In the genomic region with DNA sequence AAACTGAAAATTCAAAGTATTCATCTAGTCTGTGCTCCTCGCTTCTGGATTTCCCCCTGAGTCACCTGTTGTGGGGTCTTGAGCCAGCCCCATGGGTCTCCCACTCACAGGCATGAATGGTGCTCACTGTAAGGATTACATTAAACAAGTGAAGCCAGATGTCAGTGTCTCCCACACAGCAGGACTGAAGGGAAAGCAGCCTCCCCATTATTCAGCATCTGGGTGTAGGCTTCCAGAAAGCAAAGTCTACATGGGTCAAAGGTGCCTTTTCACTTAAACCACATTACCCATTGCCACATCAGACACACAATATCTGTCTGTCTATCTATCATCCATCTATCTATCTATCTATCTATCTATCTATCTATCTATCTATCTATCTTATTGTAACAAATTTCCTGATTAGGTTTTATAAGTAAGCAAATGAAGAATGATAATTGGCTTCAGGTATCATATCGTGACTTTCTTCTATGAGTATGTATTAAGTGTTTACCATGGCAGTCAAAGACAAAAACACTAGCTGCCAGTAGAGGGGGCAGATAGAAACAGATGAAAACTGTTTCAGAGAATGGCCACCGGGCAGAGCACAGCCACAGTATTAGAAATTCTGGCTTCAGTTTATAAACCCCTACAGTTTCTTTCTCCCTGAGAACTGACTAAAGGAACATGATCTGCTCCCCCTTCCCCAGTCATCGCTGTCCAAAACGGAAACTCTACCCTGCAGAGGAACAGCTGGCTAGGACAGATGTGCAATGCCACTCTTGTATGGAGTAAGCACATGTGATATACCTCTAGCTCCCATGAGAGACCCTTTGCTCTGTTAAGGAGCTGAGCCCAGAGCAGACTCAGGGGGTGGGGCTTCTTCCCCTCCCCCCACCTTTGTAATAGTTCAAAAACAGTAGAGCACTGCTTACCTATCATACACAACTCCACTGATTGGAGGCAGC, we compare ENCODE assay signal across 19 mouse cellular contexts.
A peak's percentile ranks its signal among the peaks of the same experiment; 100 is the strongest.
DNase-seq lines count a peak whose midpoint lies in the region; ATAC-seq and TF ChIP-seq lines count a peak whose summit lies in the region.
"Had no signal": no experiment of that assay in that cellular context is flagged by ENCODE, and none has a peak within 500 bp of the region (broad histone marks: within the 10 kb centered on the region; RNA-seq: fewer than 3 reads in every experiment).

No protein-coding gene starts in this region.

- no peak overlapping the region for H3K9ac ChIP-seq in hindbrain, embryonic 13.5 days
- H3K9ac ChIP-seq in limb, embryonic 14.5 days (ENCODE audit: low read depth, low read length, severe bottlenecking), result no peak overlapping the region
- no peak overlapping the region for H3K9ac ChIP-seq in heart, embryonic 12.5 days
- H3K9ac ChIP-seq: heart, embryonic 13.5 days; kidney, embryonic 15.5 days; lung, embryonic 15.5 days; midbrain, embryonic 12.5 days had no signal

- no peak overlapping the region for H3K27ac ChIP-seq in hindbrain, embryonic 10.5 days
- no peak overlapping the region for H3K27ac ChIP-seq in hindbrain, embryonic 13.5 days
- no peak overlapping the region for H3K27ac ChIP-seq in embryonic facial prominence, embryonic 10.5 days (replicated peaks)
- no peak overlapping the region for H3K27ac ChIP-seq in limb, embryonic 14.5 days (replicated peaks; ENCODE audit: low read depth, low read length)
- H3K27ac ChIP-seq in heart, embryonic 12.5 days (ENCODE audit: poor library complexity, severe bottlenecking), result no peak overlapping the region
- H3K27ac ChIP-seq: heart, embryonic 13.5 days; kidney, embryonic 15.5 days; lung, embryonic 15.5 days; midbrain, embryonic 12.5 days had no signal

- H3K27me3 ChIP-seq in hindbrain, embryonic 10.5 days (ENCODE audit: insufficient read depth, poor library complexity, severe bottlenecking), result no peaks in the 10 kb centered on the region
- no peaks in the 10 kb centered on the region for H3K27me3 ChIP-seq in hindbrain, embryonic 13.5 days
- H3K27me3 ChIP-seq in embryonic facial prominence, embryonic 10.5 days (replicated peaks; ENCODE audit: low read depth, poor library complexity, severe bottlenecking), result no peaks in the 10 kb centered on the region
- no peaks in the 10 kb centered on the region for H3K27me3 ChIP-seq in limb, embryonic 14.5 days (ENCODE audit: control insufficient read depth, insufficient read depth, low read length)
- H3K27me3 ChIP-seq in heart, embryonic 12.5 days (replicated peaks), result no peaks in the 10 kb centered on the region
- H3K27me3 ChIP-seq: heart, embryonic 13.5 days; kidney, embryonic 15.5 days; lung, embryonic 15.5 days; midbrain, embryonic 12.5 days had no signal

- H3K4me1 ChIP-seq in hindbrain, embryonic 10.5 days (replicated peaks), result no peaks in the 10 kb centered on the region
- H3K4me1 ChIP-seq in hindbrain, embryonic 13.5 days (replicated peaks), result no peaks in the 10 kb centered on the region
- H3K4me1 ChIP-seq in embryonic facial prominence, embryonic 10.5 days, result peaks cover 9% of the 10 kb centered on the region
- H3K4me1 ChIP-seq in limb, embryonic 14.5 days (ENCODE audit: control insufficient read depth, insufficient read depth, low read length), result peaks cover under 1% of the 10 kb centered on the region; the same call in 1 of the 2 replicates
- H3K4me1 ChIP-seq in heart, embryonic 12.5 days (replicated peaks), result no peaks in the 10 kb centered on the region
- H3K4me1 ChIP-seq: heart, embryonic 13.5 days; kidney, embryonic 15.5 days; lung, embryonic 15.5 days; midbrain, embryonic 12.5 days had no signal

- no peaks in the 10 kb centered on the region for H3K9me3 ChIP-seq in hindbrain, embryonic 10.5 days
- H3K9me3 ChIP-seq in hindbrain, embryonic 13.5 days, result no peaks in the 10 kb centered on the region
- no peaks in the 10 kb centered on the region for H3K9me3 ChIP-seq in embryonic facial prominence, embryonic 10.5 days
- no peaks in the 10 kb centered on the region for H3K9me3 ChIP-seq in limb, embryonic 14.5 days (ENCODE audit: control insufficient read depth, low read length)
- no peaks in the 10 kb centered on the region for H3K9me3 ChIP-seq in heart, embryonic 12.5 days (replicated peaks)
- H3K9me3 ChIP-seq: heart, embryonic 13.5 days; kidney, embryonic 15.5 days; lung, embryonic 15.5 days; midbrain, embryonic 12.5 days had no signal

- WGBS in hindbrain, embryonic 10.5 days, result 63% methylated on average over 5 of the region's 5 CpGs
- WGBS in hindbrain, embryonic 13.5 days, result 71% methylated on average over 5 of the region's 5 CpGs
- WGBS in embryonic facial prominence, embryonic 10.5 days, result 63% methylated on average over 5 of the region's 5 CpGs
- 37% methylated on average over 5 of the region's 5 CpGs for WGBS in limb, embryonic 14.5 days
- 62% methylated on average over 5 of the region's 5 CpGs for WGBS in heart, embryonic 12.5 days

- H3K36me3 ChIP-seq in hindbrain, embryonic 10.5 days, result no peaks in the 10 kb centered on the region
- H3K36me3 ChIP-seq in hindbrain, embryonic 13.5 days, result no peaks in the 10 kb centered on the region
- H3K36me3 ChIP-seq in embryonic facial prominence, embryonic 10.5 days (replicated peaks), result no peaks in the 10 kb centered on the region
- H3K36me3 ChIP-seq in limb, embryonic 14.5 days (ENCODE audit: control insufficient read depth, insufficient read depth, low read length), result no peaks in the 10 kb centered on the region
- H3K36me3 ChIP-seq in heart, embryonic 12.5 days, result no peaks in the 10 kb centered on the region
- H3K36me3 ChIP-seq: heart, embryonic 13.5 days; kidney, embryonic 15.5 days; lung, embryonic 15.5 days; midbrain, embryonic 12.5 days had no signal

- TF ChIP-seq POLR2A in limb, embryonic 14.5 days (IDR thresholded peaks at IDR 0.05; ENCODE audit: borderline replicate concordance, extremely low read depth, insufficient read depth, insufficient read length), result no peak

- H3K4me2 ChIP-seq in hindbrain, embryonic 13.5 days, result no peak overlapping the region
- H3K4me2 ChIP-seq in limb, embryonic 14.5 days (replicated peaks; ENCODE audit: low read depth, low read length, severe bottlenecking), result no peak overlapping the region
- H3K4me2 ChIP-seq in heart, embryonic 12.5 days, result no peak overlapping the region
- H3K4me2 ChIP-seq: heart, embryonic 13.5 days; kidney, embryonic 15.5 days; lung, embryonic 15.5 days; midbrain, embryonic 12.5 days had no signal

- no peak for ATAC-seq in hindbrain, embryonic 13.5 days (ENCODE audit: low FRiP score)
- peak; percentile 87 for ATAC-seq in limb, embryonic 14.5 days (ENCODE audit: low FRiP score, low read depth)
- ATAC-seq in heart, embryonic 12.5 days (ENCODE audit: insufficient number of reproducible peaks, low FRiP score), result no peak
- ATAC-seq: CD4-positive, CD25-positive, alpha-beta regulatory T cell, adult 4 months; forebrain, embryonic 16.5 days; hindbrain, embryonic 16.5 days had no signal

- peak; percentile 3 for DNase-seq in hindbrain, embryonic 10.5 days (ENCODE audit: low spot score)
- DNase-seq in lung, postnatal 10 days, result peak; percentile 10
- no peak for DNase-seq in lung, postnatal 25 days (ENCODE audit: low spot score)
- peak; percentile 9 for DNase-seq in embryonic facial prominence, embryonic 10.5 days (ENCODE audit: low spot score)
- DNase-seq in limb, embryonic 14.5 days (ENCODE audit: low spot score), result peak; percentile 53
- DNase-seq in cerebellum, adult 9-10 months, result no peak
- DNase-seq: cerebellum, adult 8-10 months; gastrocnemius, postnatal 36 days; left cerebral cortex, postnatal 4 days; thymus, postnatal 14 days had no signal

- no peak overlapping the region for H3K4me3 ChIP-seq in hindbrain, embryonic 10.5 days
- no peak overlapping the region for H3K4me3 ChIP-seq in hindbrain, embryonic 13.5 days
- no peak overlapping the region for H3K4me3 ChIP-seq in embryonic facial prominence, embryonic 10.5 days
- no peak overlapping the region for H3K4me3 ChIP-seq in limb, embryonic 14.5 days (replicated peaks; ENCODE audit: low read length)
- no peak overlapping the region for H3K4me3 ChIP-seq in heart, embryonic 12.5 days
- H3K4me3 ChIP-seq: heart, embryonic 13.5 days; kidney, embryonic 15.5 days; lung, embryonic 15.5 days; midbrain, embryonic 12.5 days had no signal

Comparison
In these comparisons a context has a peak if more than half of its experiments do, and no peak if none do; other contexts are left out.
1. DNase-seq: peak in hindbrain, embryonic 10.5 days (single experiment), lung, postnatal 10 days (single experiment), embryonic facial prominence, embryonic 10.5 days (single experiment) and limb, embryonic 14.5 days (single experiment); none in lung, postnatal 25 days (single experiment) and cerebellum, adult 9-10 months (single experiment).